Mouse (Mus musculus) limb, embryonic 11.5 days (tissue): ENCODE results near the gene Cdh13. TPM values are rescaled to one million over a fixed set of nuclear protein-coding genes. Genes with fewer than 3 reads are reported as not detected.

Source experiments
- ATAC-seq: fragments of 200-750 bp; cut with Nextera tagmentation; 2 replicates; pipeline ENCODE4 v1.8.0; 2017; ENCODE audit warnings: low read depth; ENCODE audit not compliant: insufficient number of reproducible peaks, low FRiP score, low TSS enrichment
- DNase-seq: peaks from one replicate; pipeline ENCODE4 v3.0.0-alpha.2; 2015; ENCODE audit warnings: low spot score
- H3K27ac ChIP-seq: fragments of 300-500 bp; sonication (generic); replicated peaks from 2 replicates; pipeline ENCODE4 v1.5.1; 2014; ENCODE audit warnings: low read depth, mild to moderate bottlenecking, low read length
- H3K27me3 ChIP-seq: fragments of 300-500 bp; sonication (generic); 2 replicates; pipeline ENCODE4 v1.6.1; 2014; ENCODE audit warnings: mild to moderate bottlenecking, low read length, mixed read lengths; ENCODE audit not compliant: control insufficient read depth, insufficient read depth
- H3K36me3 ChIP-seq: fragments of 300-500 bp; sonication (generic); 2 replicates; pipeline ENCODE4 v1.6.1; 2014; ENCODE audit warnings: mild to moderate bottlenecking, low read length, moderate library complexity, mixed read lengths; ENCODE audit not compliant: control insufficient read depth, insufficient read depth
- H3K4me1 ChIP-seq: fragments of 300-500 bp; sonication (generic); 2 replicates; pipeline ENCODE4 v1.6.1; 2014; ENCODE audit warnings: low read length, mixed read lengths; ENCODE audit not compliant: control insufficient read depth, insufficient read depth
- H3K4me2 ChIP-seq: fragments of 300-500 bp; sonication (generic); 2 replicates; pipeline ENCODE4 v1.6.1; 2014; ENCODE audit warnings: low read depth, mild to moderate bottlenecking, moderate library complexity; ENCODE audit not compliant: severe bottlenecking
- H3K4me3 ChIP-seq: fragments of 300-500 bp; sonication (generic); 2 replicates; pipeline ENCODE4 v1.5.1; 2014; ENCODE audit warnings: low read depth, low read length
- H3K9ac ChIP-seq: fragments of 300-500 bp; sonication (generic); 2 replicates; pipeline ENCODE4 v1.6.1; 2014; ENCODE audit warnings: mild to moderate bottlenecking, low read length
- H3K9me3 ChIP-seq: fragments of 300-500 bp; sonication (generic); 2 replicates; pipeline ENCODE4 v1.6.1; 2016; ENCODE audit warnings: low read length; ENCODE audit not compliant: control insufficient read depth
- WGBS: fragments of 180-500 bp; shearing (Covaris S2); extraction: QIAGEN DNeasy Blood & Tissue Kit; methylation state at CpG from one replicate; pipeline ENCODE4 v1.1.7; 2014; 5-methylcytosine and 5-hydroxymethylcytosine counted together
- polyA plus RNA-seq: library from polyadenylated mRNA; unstranded; fragments of >200 nt; fragmentation: Nextera tagmentation; extraction: Ambion mirVana; gene quantifications from 2 replicates; pipeline ENCODE4 v1.2.1, GENCODE M21; 2014

Gene Cdh13
- polyA plus RNA-seq, 1 experiment from 2014 or later: 4.9 TPM

GRCm38 (mm10) chr8:118961877-118962545, 678.5 kb downstream of the Cdh13 start:
- Histone ChIP-seq H3K4me3 (no peak overlapping the region), H3K27me3 (no peaks in the 10 kb centered on the region), H3K36me3 (no peaks in the 10 kb centered on the region), H3K4me2 (no peak overlapping the region), H3K9ac (no peak overlapping the region), H3K9me3 (no peaks in the 10 kb centered on the region), H3K27ac (no peak overlapping the region), H3K4me1 (no peaks in the 10 kb centered on the region)
- DNase-seq (no peak), ATAC-seq (no peak)
- 63% methylated on average over 15 of the region's 15 CpGs for WGBS

GRCm38 (mm10) chr8:118965101-118965840, 681.7 kb downstream of the Cdh13 start:
- Histone ChIP-seq H3K9me3 (no peaks in the 10 kb centered on the region), H3K27me3 (no peaks in the 10 kb centered on the region), H3K9ac (no peak overlapping the region), H3K36me3 (no peaks in the 10 kb centered on the region), H3K4me2 (no peak overlapping the region), H3K4me1 (no peaks in the 10 kb centered on the region), H3K4me3 (no peak overlapping the region), H3K27ac (no peak overlapping the region)
- 85% methylated on average over 15 of the region's 15 CpGs for WGBS
- DNase-seq: no peak
- no peak for ATAC-seq

GRCm38 (mm10) chr8:118968896-118969295, 685.4 kb downstream of the Cdh13 start:
- H3K27me3 ChIP-seq: no peaks in the 10 kb centered on the region
- no peak overlapping the region for H3K9ac ChIP-seq
- H3K36me3 ChIP-seq: no peaks in the 10 kb centered on the region
- no peak overlapping the region for H3K27ac ChIP-seq
- H3K4me3 ChIP-seq: no peak overlapping the region
- H3K4me1 ChIP-seq: no peaks in the 10 kb centered on the region
- no peak for DNase-seq
- WGBS: 70% methylated on average over 4 of the region's 4 CpGs
- ATAC-seq: no peak
- H3K4me2 ChIP-seq: no peak overlapping the region
- H3K9me3 ChIP-seq: no peaks in the 10 kb centered on the region

GRCm38 (mm10) chr8:118979800-118980199, 696.3 kb downstream of the Cdh13 start:
- Histone ChIP-seq H3K9me3 (no peaks in the 10 kb centered on the region), H3K27ac (no peak overlapping the region), H3K9ac (no peak overlapping the region), H3K4me2 (no peak overlapping the region), H3K4me1 (no peaks in the 10 kb centered on the region), H3K27me3 (no peaks in the 10 kb centered on the region), H3K36me3 (no peaks in the 10 kb centered on the region), H3K4me3 (no peak overlapping the region)
- 20% methylated on average over 5 of the region's 5 CpGs for WGBS
- ATAC-seq (no peak), DNase-seq (peak; percentile 58)

- H3K9me3 ChIP-seq: no peaks in the 10 kb centered on the region
- no peak overlapping the region for H3K27ac ChIP-seq
- DNase-seq (peak; percentile 23), ATAC-seq (no peak)
- H3K9ac ChIP-seq: no peak overlapping the region
- H3K4me1 ChIP-seq: no peaks in the 10 kb centered on the region
- 27% methylated on average over 2 of the region's 2 CpGs for WGBS
- H3K27me3 ChIP-seq: no peaks in the 10 kb centered on the region
- H3K4me2 ChIP-seq: no peak overlapping the region
- no peak overlapping the region for H3K4me3 ChIP-seq
- H3K36me3 ChIP-seq: no peaks in the 10 kb centered on the region
These were observed 700.2 kb downstream of the Cdh13 start for GRCm38 (mm10) chr8:118983724-118984123.

GRCm38 (mm10) chr8:118986796-118987195, 703.3 kb downstream of the Cdh13 start:
- Histone ChIP-seq H3K4me1 (no peaks in the 10 kb centered on the region), H3K27me3 (no peaks in the 10 kb centered on the region), H3K4me3 (no peak overlapping the region), H3K36me3 (no peaks in the 10 kb centered on the region), H3K9me3 (no peaks in the 10 kb centered on the region), H3K4me2 (no peak overlapping the region), H3K9ac (no peak overlapping the region), H3K27ac (no peak overlapping the region)
- WGBS: 86% methylated on average over 1 of the region's 1 CpGs
- DNase-seq: no peak
- ATAC-seq: no peak

- H3K4me2 ChIP-seq: no peak overlapping the region
- H3K9ac ChIP-seq: no peak overlapping the region
- ATAC-seq (no peak), DNase-seq (no peak)
- H3K27ac ChIP-seq: no peak overlapping the region
- 83% methylated on average over 11 of the region's 11 CpGs for WGBS
- H3K9me3 ChIP-seq: no peaks in the 10 kb centered on the region
- no peaks in the 10 kb centered on the region for H3K4me1 ChIP-seq
- no peaks in the 10 kb centered on the region for H3K36me3 ChIP-seq
- no peak overlapping the region for H3K4me3 ChIP-seq
- no peaks in the 10 kb centered on the region for H3K27me3 ChIP-seq
These were observed 712.2 kb downstream of the Cdh13 start for GRCm38 (mm10) chr8:118995641-118996188.

- no peak overlapping the region for H3K4me3 ChIP-seq
- H3K9ac ChIP-seq: no peak overlapping the region
- H3K27me3 ChIP-seq: no peaks in the 10 kb centered on the region
- 88% methylated on average over 1 of the region's 1 CpGs for WGBS
- no peaks in the 10 kb centered on the region for H3K9me3 ChIP-seq
- DNase-seq (no peak), ATAC-seq (no peak)
- no peak overlapping the region for H3K27ac ChIP-seq
- no peaks in the 10 kb centered on the region for H3K36me3 ChIP-seq
- H3K4me2 ChIP-seq: no peak overlapping the region
- no peaks in the 10 kb centered on the region for H3K4me1 ChIP-seq
These were observed 717.1 kb downstream of the Cdh13 start for GRCm38 (mm10) chr8:119000595-119000994.
